Comparison of ENCODE assay signal across 8 mouse cellular contexts in genomic region chr2:77402329-77402728, GRCm38 (mm10).
DNase-seq lines count a peak whose midpoint lies in the region; ATAC-seq and TF ChIP-seq lines count a peak whose summit lies in the region.

No protein-coding gene starts in this region.

- H3K36me3 ChIP-seq in heart, embryonic 12.5 days = no peaks in the 10 kb centered on the region
- no peaks in the 10 kb centered on the region for H3K36me3 ChIP-seq in heart, adult 2 months (ENCODE audit: control insufficient read depth, insufficient read depth, low read length)
- H3K36me3 ChIP-seq in embryonic facial prominence, embryonic 12.5 days = no peaks in the 10 kb centered on the region
- no peaks in the 10 kb centered on the region for H3K36me3 ChIP-seq in hindbrain, postnatal 0 days (ENCODE audit: insufficient read depth, low read length)
- H3K36me3 ChIP-seq in midbrain, embryonic 13.5 days = no peaks in the 10 kb centered on the region

- H3K4me3 ChIP-seq in heart, embryonic 12.5 days = peak overlapping the region; percentile 33
- no peak overlapping the region for H3K4me3 ChIP-seq in heart, adult 2 months
- H3K4me3 ChIP-seq in embryonic facial prominence, embryonic 12.5 days = peak overlapping the region; percentile 18
- no peak overlapping the region for H3K4me3 ChIP-seq in hindbrain, postnatal 0 days (ENCODE audit: low read length)
- H3K4me3 ChIP-seq in midbrain, embryonic 13.5 days (replicated peaks) = peak overlapping the region; percentile 23

- TF ChIP-seq EP300 in heart, adult 2 months (IDR thresholded peaks at IDR 0.05; ENCODE audit: insufficient read depth, low read depth, low read length) = no peak

- DNase-seq in heart, adult 2 months = no peak
- no peak for DNase-seq in hindbrain, postnatal 0 days (ENCODE audit: low spot score)
- no peak for DNase-seq in right cerebral cortex, postnatal 25 days
- no peak for DNase-seq in kidney, adult 8-10 months

- no peaks in the 10 kb centered on the region for H3K79me2 ChIP-seq in heart, adult 2 months (replicated peaks; ENCODE audit: control insufficient read depth, insufficient read depth, low read length)

- H3K9me3 ChIP-seq in heart, embryonic 12.5 days (replicated peaks) = no peaks in the 10 kb centered on the region
- no peaks in the 10 kb centered on the region for H3K9me3 ChIP-seq in embryonic facial prominence, embryonic 12.5 days
- no peaks in the 10 kb centered on the region for H3K9me3 ChIP-seq in hindbrain, postnatal 0 days (ENCODE audit: low read length)
- no peaks in the 10 kb centered on the region for H3K9me3 ChIP-seq in midbrain, embryonic 13.5 days

- H3K4me1 ChIP-seq in heart, embryonic 12.5 days (replicated peaks) = peaks cover 6% of the 10 kb centered on the region
- H3K4me1 ChIP-seq in heart, adult 2 months (ENCODE audit: control insufficient read depth, insufficient read depth, low read length) = no peaks in the 10 kb centered on the region
- H3K4me1 ChIP-seq in embryonic facial prominence, embryonic 12.5 days = peaks cover 6% of the 10 kb centered on the region; the same call in 1 of the 2 replicates
- H3K4me1 ChIP-seq in hindbrain, postnatal 0 days (ENCODE audit: insufficient read depth, low read length) = no peaks in the 10 kb centered on the region
- H3K4me1 ChIP-seq in midbrain, embryonic 13.5 days (replicated peaks) = peaks cover 8% of the 10 kb centered on the region

- TF ChIP-seq POLR2A in heart, adult 2 months (IDR thresholded peaks at IDR 0.05; ENCODE audit: insufficient read depth, low read depth, low read length) = no peak

- H3K4me2 ChIP-seq in heart, embryonic 12.5 days = peak overlapping the region; percentile 71
- peak overlapping the region; percentile 48 for H3K4me2 ChIP-seq in embryonic facial prominence, embryonic 12.5 days (replicated peaks)
- H3K4me2 ChIP-seq in hindbrain, postnatal 0 days (ENCODE audit: low read depth, low read length) = peak overlapping the region; percentile 50
- peak overlapping the region; percentile 43 for H3K4me2 ChIP-seq in midbrain, embryonic 13.5 days (replicated peaks)

- no peak overlapping the region for H3K27ac ChIP-seq in heart, embryonic 12.5 days (ENCODE audit: poor library complexity, severe bottlenecking)
- no peak overlapping the region for H3K27ac ChIP-seq in heart, adult 2 months
- H3K27ac ChIP-seq in embryonic facial prominence, embryonic 12.5 days = no peak overlapping the region
- no peak overlapping the region for H3K27ac ChIP-seq in hindbrain, postnatal 0 days
- H3K27ac ChIP-seq in midbrain, embryonic 13.5 days = no peak overlapping the region

- 26% methylated on average over 13 of the region's 13 CpGs for WGBS in heart, embryonic 12.5 days
- whole genome bisulfite sequencing in heart, adult 2 months = 27% methylated on average over 13 of the region's 13 CpGs
- WGBS in embryonic facial prominence, embryonic 12.5 days = 24% methylated on average over 13 of the region's 13 CpGs
- 29% methylated on average over 13 of the region's 13 CpGs for WGBS in hindbrain, postnatal 0 days
- 25% methylated on average over 13 of the region's 13 CpGs for WGBS in midbrain, embryonic 13.5 days

- 0 out of 2 replicates have a peak, but pooled peaks cover 5% of the 10 kb centered on the region for H3K27me3 ChIP-seq in heart, embryonic 12.5 days (replicated peaks)
- H3K27me3 ChIP-seq in heart, adult 2 months (ENCODE audit: control insufficient read depth, insufficient read depth, low read length) = no peaks in the 10 kb centered on the region
- no peaks in the 10 kb centered on the region for H3K27me3 ChIP-seq in embryonic facial prominence, embryonic 12.5 days
- H3K27me3 ChIP-seq in hindbrain, postnatal 0 days (ENCODE audit: insufficient read depth, low read length) = no peaks in the 10 kb centered on the region
- H3K27me3 ChIP-seq in midbrain, embryonic 13.5 days = no peaks in the 10 kb centered on the region; the same call in 1 of the 2 replicates

- TF ChIP-seq CTCF in heart, adult 2 months (IDR thresholded peaks at IDR 0.05) = no peak
- no peak for TF ChIP-seq CTCF in hindbrain, postnatal 0 days (IDR thresholded peaks at IDR 0.05; ENCODE audit: low read depth)

- intact Hi-C loops in heart, adult 2 months (cut with DNase I) = no loop called here

- H3K9ac ChIP-seq in heart, embryonic 12.5 days = peak overlapping the region; percentile 9; the same call in 1 of the 2 replicates
- H3K9ac ChIP-seq in heart, adult 2 months (ENCODE audit: low read depth, low read length) = no peak overlapping the region
- no peak overlapping the region for H3K9ac ChIP-seq in embryonic facial prominence, embryonic 12.5 days
- no peak overlapping the region for H3K9ac ChIP-seq in hindbrain, postnatal 0 days (replicated peaks; ENCODE audit: low read length)
- no peak overlapping the region for H3K9ac ChIP-seq in midbrain, embryonic 13.5 days (replicated peaks)

- no peak for ATAC-seq in heart, embryonic 12.5 days (ENCODE audit: insufficient number of reproducible peaks, low FRiP score)
- no peak for ATAC-seq in embryonic facial prominence, embryonic 12.5 days (ENCODE audit: insufficient number of reproducible peaks, insufficient read depth, low FRiP score, low TSS enrichment)
- ATAC-seq in hindbrain, postnatal 0 days = no peak
- ATAC-seq in midbrain, embryonic 13.5 days = 0 out of 2 replicates have a peak, but pooled peaks have one; percentile 9
- ATAC-seq in megakaryocyte, adult 5-6 weeks (ENCODE audit: poor library complexity, severe bottlenecking) = no peak

Comparison
In these comparisons a context has a peak if more than half of its experiments do, and no peak if none do; other contexts are left out.
1. H3K4me3 ChIP-seq: peak in heart, embryonic 12.5 days (single experiment), embryonic facial prominence, embryonic 12.5 days (single experiment) and midbrain, embryonic 13.5 days (single experiment); none in heart, adult 2 months (single experiment) and hindbrain, postnatal 0 days (single experiment).
2. Peak in every context shown above with its lines, with median percentiles within 50 percentile points of each other: H3K4me2 ChIP-seq.